Mouse (Mus musculus) E14TG2a.4 (cell line): ENCODE results near the gene B9d1.

ENCODE experiments used
- CTCF ChIP-seq: conservative IDR thresholded peaks from 2 replicates; pipeline ENCODE4 v1.5.1; 2014; ENCODE audit warnings: low read length
- NANOG ChIP-seq: IDR thresholded peaks from 2 replicates; pipeline ENCODE4 v1.6.1; 2014; ENCODE audit warnings: borderline replicate concordance, low read length, mixed read lengths
- POU5F1 ChIP-seq: IDR thresholded peaks from 2 replicates; pipeline ENCODE4 v1.6.1; 2014; ENCODE audit warnings: low read length, borderline replicate concordance

GRCm38 (mm10) chr11:61541106-61541505 is 36.2 kb downstream of the B9d1 start:
- no peak for TF ChIP-seq CTCF
- no peak for TF ChIP-seq POU5F1
- no peak for TF ChIP-seq NANOG
